Mouse (Mus musculus) right cerebral cortex, postnatal 4 days (tissue): ENCODE results near the gene Sdsl.

Source experiments
- DNase-seq: peaks from one replicate; pipeline ENCODE4 v3.0.0-alpha.2; 2022

Gene Sdsl

GRCm38 (mm10) chr5:120447305-120447704, 25.3 kb downstream of the Sdsl start:
- no peak for DNase-seq

DNA sequence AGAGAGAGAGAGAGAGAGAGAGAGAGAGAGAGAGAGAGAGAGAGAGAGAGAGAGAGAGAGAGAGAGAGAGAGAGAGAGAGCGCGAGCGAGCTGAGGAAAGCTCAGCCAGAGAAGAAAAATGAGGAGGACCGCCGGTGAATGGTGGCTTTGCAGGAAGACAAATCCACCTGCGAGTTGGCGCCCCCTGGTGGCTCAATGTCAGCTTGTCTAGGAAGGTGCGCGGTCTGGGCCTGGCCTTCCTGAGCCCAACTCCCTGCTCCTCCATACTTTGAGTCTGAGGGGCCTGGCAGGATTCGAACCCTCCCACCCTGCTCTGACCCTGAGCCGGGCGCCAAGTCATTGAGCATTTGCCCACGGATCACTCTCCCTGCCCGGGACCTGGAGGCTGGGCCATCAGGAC, 31.9 kb downstream of the Sdsl start:
- peak; percentile 99 for DNase-seq

GRCm38 (mm10) chr5:120439887-120440670, 32.5 kb downstream of the Sdsl start:
- DNase-seq = no peak

- no peak for DNase-seq
Observed at GRCm38 (mm10) chr5:120438991-120439710, 33.5 kb downstream of the Sdsl start.

- no peak for DNase-seq
Observed at GRCm38 (mm10) chr5:120438469-120438868, 34.1 kb downstream of the Sdsl start.

DNA sequence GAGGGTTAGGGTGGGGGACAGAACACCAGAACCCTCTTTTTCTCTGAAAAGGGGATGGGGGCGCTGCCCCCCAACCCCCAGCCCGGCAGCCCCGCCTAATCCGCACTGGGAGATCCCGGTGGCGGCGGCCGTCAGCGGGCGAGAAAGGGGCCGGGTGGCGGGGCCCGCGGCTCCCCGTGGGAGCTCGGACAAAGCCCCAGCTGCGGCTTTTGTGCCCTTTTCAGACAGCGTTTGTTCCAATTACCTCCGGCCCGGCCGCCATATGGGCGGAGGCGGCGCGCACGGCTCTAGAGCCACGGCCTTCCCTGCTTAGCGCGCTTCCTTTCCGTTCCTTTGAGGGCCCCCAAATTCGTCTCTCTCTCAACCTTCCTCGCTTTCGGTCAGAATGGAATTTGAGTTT, 34.6 kb downstream of the Sdsl start:
- no peak for DNase-seq

- no peak for DNase-seq
Observed at GRCm38 (mm10) chr5:120437539-120437938, 35.1 kb downstream of the Sdsl start.

- no peak for DNase-seq
Observed at GRCm38 (mm10) chr5:120436885-120437495, 35.6 kb downstream of the Sdsl start.

DNA sequence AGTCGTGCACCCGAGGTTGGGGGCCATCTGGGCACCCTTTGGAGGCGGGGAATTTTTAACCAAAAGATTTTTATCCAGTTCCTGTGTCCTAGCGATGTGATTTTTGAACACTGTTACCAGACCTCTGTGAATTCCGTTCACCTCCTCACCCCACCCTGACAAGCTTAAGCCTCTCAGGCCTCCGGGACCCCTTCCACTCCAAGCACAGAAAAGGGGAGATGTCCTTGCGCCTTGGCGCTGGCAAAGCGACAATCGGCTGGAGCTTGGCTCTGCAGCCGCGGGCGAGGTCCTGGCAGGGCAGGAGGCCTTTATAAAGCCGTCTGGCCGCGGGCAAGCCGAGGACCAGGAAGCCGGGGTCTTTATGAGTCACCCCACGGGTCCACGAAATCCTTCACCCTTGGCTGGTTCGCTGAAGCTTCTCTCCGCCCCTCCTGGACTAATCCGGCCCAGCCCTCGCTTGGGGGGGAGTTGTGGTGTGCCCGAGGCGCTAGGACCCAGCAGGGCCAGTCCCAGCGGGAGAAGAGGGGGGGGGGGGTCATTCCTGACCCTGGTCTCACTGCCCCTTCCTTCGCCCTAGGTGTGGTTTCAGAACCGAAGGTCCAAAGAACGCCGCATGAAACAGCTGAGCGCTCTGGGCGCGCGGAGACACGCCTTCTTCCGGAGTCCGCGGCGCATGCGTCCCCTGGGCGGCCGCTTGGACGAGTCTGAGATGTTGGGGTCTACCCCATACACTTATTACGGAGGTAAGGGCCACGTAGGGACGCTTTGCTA, 36.7 kb downstream of the Sdsl start:
- no peak for DNase-seq

DNA sequence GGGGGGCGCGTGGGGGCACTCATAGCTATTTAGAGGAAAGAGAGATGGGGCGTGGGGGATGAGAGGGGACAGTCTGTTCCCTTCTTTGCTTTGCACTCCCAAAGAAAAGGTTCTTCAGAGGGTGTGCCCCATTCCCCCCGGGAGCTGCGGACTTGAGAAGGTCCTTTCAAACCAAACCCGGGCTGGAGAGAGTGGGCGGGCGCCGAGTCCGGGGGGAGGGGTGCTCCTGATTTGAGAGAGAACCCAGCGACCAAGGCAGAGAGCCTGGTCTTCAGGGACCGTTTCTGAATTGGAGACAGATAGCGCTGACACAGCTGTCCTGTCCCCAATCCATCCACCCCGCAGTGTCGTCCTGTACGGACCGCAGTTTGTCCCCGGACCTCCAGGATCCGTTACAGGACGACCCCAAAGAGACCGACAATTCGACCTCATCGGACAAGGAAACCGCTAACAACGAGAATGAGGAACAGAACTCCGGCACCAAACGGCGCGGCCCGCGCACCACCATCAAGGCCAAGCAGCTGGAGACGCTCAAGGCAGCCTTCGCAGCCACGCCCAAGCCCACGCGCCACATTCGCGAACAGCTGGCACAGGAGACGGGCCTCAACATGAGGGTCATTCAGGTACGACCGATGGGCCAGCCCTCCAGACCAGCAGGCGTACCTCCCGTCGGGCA, 37.5 kb downstream of the Sdsl start:
- no peak for DNase-seq

DNA sequence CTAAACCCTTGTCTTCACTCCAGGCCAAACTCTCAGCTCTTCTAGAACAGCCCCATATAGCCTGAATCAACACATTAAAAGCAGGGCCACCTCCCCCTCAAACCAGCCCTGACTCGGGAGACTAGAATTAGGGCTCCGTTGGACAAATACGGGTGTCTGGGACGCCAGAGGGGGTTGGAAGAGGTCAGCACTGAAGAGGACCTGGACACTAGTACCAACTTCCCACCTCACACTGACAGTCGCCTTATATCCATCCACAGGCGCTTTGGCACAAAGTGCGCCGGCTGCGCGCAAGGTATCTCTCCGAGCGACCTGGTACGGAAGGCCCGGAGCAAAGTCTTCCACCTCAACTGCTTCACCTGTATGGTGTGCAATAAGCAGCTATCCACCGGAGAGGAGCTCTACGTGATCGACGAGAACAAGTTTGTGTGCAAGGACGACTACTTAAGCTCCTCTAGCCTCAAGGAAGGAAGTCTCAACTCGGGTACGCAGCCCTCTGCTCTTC, 38.3 kb downstream of the Sdsl start:
- no peak for DNase-seq

DNA sequence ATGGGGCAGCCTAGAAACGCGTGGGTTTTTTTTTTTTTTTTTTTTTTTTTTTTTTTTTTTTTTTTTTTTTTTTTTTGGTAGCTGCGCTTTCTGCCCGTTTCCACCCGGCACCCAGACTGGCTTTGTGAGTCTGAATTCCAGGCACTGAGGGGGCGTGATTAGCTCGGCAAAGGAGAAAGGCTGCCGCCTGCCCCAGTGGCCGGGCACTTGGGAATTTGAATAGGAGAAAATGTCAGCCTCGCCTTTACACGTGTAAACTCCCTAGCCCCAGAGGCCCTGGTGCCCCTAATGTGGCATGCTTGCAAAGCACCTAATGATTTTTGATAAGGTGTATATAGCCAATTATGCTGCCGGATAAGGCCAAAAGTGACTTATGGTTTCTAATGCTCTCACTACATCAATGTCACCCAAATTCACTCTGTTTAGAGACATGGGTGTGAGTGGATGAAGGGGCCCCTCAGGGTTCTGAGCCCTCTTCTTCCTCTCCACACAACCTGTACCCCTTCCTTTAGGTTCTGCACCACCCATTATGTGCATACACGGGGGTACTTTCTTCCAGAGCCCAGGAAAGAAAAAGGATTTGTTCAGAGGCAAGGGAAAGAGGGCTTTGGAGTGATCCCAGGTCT, 39.4 kb downstream of the Sdsl start:
- DNase-seq = no peak

DNA sequence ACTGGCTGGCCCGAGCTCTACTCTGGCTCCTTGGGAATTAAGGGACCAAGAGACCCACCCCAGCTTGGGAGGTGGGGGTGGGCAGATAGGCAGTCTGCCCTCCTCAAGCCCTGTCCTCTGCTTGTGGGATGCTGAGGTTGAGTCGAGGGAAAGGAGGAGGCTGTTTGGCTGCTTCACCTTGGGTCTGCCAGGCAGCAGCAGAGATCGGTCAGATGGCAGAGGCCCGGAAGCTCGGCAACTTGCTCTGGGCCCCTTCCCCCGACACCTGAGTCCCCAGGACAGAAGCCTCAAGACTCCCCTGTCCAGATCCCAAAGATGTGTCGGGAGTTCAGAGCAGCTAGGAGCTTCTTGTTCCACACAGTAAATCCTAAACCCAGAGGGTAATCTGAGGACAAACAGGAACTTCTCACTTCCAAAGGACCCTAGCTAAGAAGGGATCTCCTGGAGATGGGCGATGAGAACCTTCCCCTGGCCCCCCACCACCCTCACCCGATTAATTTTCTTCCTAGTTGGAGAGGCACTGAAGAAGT, 40.1 kb downstream of the Sdsl start:
- no peak for DNase-seq

DNA sequence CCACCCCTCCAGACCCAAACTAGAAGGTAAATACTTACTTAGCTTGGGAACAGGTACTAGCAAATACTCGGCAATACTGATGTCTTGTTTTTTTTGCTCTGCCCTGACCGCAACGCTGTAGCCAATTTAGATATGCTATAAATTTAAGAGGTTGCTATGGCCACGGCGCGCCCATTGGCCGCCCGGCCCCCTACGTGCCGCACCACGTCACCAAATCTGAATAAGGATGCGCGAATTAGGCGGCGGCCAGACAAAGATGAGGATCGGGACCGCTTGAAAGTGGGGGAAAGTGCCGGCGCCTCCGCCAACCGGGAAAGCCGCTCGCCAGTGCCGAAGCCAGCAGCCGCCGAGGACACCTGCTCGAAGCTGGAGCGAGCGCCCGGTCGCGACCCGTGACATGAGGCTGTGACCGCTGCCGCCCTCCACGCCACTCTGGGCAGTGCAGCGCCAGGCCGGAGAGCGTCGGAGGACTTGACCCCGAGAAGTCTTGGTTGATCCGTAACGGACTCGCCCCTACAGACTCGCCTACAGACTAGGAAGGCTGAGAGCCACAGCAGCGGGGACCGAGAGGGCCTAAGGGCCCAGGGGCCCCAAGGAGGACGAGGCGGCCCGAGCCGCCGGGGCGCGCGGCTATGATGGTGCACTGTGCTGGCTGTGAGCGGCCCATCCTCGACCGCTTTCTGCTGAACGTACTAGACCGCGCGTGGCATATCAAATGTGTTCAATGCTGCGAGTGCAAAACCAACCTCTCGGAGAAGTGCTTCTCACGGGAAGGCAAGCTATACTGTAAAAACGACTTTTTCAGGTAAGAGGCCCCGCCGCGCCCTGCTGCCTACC, 40.7 kb downstream of the Sdsl start, which contains the start of gene Lhx5:
Gene Lhx5 (plus strand): TSS at position 51 of the 837 bp plus-strand sequence.
- DNase-seq = peak; percentile 65

DNA sequence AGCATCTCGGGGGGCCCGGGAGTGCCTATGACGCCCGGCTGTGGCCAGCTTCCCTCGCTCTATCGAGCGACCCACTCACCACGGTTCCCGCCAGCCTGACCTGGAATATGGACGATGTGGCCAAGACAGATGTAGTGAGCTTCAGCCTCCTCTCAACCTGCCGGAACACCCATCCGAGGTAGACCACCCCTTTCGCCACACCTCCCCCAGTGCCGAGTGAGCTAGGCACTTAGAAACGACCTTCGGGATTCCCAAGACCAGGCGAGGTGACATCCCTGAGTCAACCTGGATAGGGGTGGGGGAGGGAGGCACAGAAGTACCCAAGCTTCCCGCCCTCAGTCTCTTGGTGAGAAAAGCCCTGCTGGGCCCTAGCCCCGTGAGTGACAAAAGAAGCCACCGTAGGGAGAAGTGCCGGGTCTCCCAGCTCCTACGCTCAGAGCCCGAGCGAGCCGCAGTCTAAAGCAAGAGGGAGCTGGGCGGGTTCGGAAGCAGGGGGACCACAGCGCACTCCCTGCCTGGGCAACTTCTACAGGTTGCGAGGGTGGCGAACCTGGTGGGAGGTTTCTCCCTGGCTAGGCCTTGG, 41.5 kb downstream of the Sdsl start:
- peak; percentile 17 for DNase-seq

DNA sequence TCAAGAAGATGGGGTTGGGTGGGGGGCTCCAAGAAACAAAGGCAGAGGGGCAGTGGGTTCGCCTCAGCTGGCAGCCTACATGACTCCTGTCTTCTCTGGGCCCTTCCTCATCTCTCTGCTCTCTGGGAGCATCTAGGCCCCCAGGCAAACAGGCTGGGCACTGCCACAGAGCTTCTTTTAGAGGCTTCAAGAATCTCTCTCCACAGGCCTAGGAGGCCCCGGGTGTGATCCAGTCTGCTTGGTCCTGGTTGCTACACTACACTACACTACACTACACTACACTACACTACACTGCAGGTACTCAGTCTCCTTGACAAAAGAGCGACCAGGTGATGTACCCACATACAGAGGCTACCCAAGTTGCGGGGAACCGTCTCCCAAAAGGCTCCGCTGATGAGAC, 42.9 kb downstream of the Sdsl start:
- DNase-seq = no peak

DNA sequence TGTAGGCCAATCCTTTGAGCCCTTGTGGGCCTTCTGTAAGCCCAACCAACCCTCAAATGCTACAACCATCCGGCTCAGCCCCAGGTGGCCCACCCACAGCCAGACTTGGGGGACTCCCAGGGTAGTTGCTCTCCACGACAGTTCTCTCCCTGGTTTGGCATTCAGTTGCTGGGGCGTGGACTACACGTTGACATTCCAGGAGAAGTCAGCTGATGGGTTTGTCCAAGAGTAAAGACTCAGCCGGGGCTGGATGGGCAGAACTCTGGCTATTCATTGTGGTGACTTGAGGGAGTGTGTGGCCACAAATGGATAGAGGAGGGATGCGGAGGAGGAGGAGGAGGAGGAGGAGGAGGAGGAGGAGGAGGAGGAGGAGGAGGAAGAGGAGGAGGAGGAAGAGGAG, 43.6 kb downstream of the Sdsl start:
- DNase-seq = no peak

DNA sequence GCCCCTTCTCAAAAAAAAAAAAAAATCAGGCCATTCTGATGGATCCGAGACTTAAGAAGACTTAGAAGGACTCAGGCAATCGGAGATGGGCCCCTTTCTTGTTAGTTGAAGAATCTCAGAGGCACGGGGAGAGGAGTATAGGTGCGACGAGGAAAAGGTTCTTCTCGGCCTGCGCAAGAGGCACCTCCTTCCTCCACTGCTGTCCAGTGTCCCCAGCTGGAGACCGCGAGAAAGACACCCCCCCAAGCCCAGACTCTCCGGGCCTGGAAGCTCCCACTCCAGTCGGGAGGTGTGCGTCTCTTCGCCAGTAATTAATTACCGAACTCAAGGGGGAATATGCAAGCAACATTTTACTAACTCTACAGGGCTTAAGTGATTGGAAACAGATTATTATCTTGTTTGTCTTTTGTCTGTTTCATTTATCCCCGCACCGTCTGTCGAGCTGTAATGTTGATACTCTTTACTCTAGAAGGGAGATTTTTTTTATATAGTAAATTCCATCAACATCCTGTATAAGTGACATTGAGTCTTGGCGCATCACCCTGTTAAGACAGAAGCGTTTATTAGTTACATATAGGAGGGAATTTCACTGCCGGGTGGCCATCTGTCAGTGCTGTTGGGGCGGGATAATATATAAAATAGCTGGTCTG, 44.3 kb downstream of the Sdsl start:
- DNase-seq = no peak

- DNase-seq = no peak
Observed at GRCm38 (mm10) chr5:120427451-120427938, 45.1 kb downstream of the Sdsl start.
